Mouse (Mus musculus) spleen, adult 2 months (tissue): Measurements from ENCODE around the gene 5330417C22Rik.
"Not testable (repeated sequence)": the region's sequence is repeated elsewhere in the genome, so short reads cannot be mapped to it uniquely, and the experiment has no call there.

Experiments used
- CTCF ChIP-seq: fragments of 200-500 bp; IDR thresholded peaks from 2 replicates; pipeline ENCODE4 v1.5.1; 2011; ENCODE audit warnings: mild to moderate bottlenecking, inconsistent platforms; ENCODE audit not compliant: insufficient read depth, insufficient read length, insufficient replicate concordance; ENCODE audit errors: extremely low read depth
- POLR2A ChIP-seq: fragments of 200-500 bp; IDR thresholded peaks from 2 replicates; pipeline ENCODE4 v1.6.1; 2011; ENCODE audit warnings: low read depth, low read length, inconsistent platforms

- TF ChIP-seq CTCF, POLR2A: not testable (repeated sequence)
These were observed 34.9 kb downstream of the 5330417C22Rik start for GRCm38 (mm10) chr3:108501411-108501810.
